Mouse (Mus musculus): ENCODE data around the gene Myo7a. TPM values are rescaled to one million over a fixed set of nuclear protein-coding genes. Genes with fewer than 3 reads are reported as not detected.
A peak's percentile ranks its signal among the peaks of the same experiment; 100 is the strongest.

The Myo7a gene
- polyA plus RNA-seq, 1 experiment from 2014 or later, result 15.2 TPM

GRCm38 (mm10) chr7:98114656-98115055, 4.7 kb downstream of the Myo7a start:
- Histone ChIP-seq H3K4me1 (replicated peaks; ENCODE audit: control insufficient read depth, insufficient read depth, low read length) (peaks cover 6% of the 10 kb centered on the region; the same call in 1 of the 2 replicates), H3K4me3 (ENCODE audit: low read depth, low read length) (no peak overlapping the region), H3K27me3 (ENCODE audit: control insufficient read depth, insufficient read depth, low read length) (peaks cover 12% of the 10 kb centered on the region), H3K36me3 (ENCODE audit: control insufficient read depth, insufficient read depth, low read length) (no peaks in the 10 kb centered on the region), H3K27ac (ENCODE audit: low read depth, low read length) (no peak overlapping the region), H3K9me3 (ENCODE audit: control insufficient read depth, low read length) (no peaks in the 10 kb centered on the region), H3K9ac (ENCODE audit: low read depth, low read length) (no peak overlapping the region), H3K4me2 (replicated peaks; ENCODE audit: low read depth, low read length) (no peak overlapping the region)
- WGBS, result 71% methylated on average over 6 of the region's 6 CpGs
- DNase-seq (ENCODE audit: low spot score) (no peak), ATAC-seq (ENCODE audit: low FRiP score) (no peak)

GRCm38 (mm10) chr7:98111233-98111632, 8.1 kb downstream of the Myo7a start:
- Histone ChIP-seq H3K9me3 (ENCODE audit: control insufficient read depth, low read length) (no peaks in the 10 kb centered on the region), H3K27ac (ENCODE audit: low read depth, low read length) (no peak overlapping the region), H3K27me3 (ENCODE audit: control insufficient read depth, insufficient read depth, low read length) (peaks cover 12% of the 10 kb centered on the region), H3K4me1 (replicated peaks; ENCODE audit: control insufficient read depth, insufficient read depth, low read length) (peaks cover 6% of the 10 kb centered on the region; the same call in 1 of the 2 replicates), H3K4me2 (replicated peaks; ENCODE audit: low read depth, low read length) (peak overlapping the region; percentile 33), H3K4me3 (ENCODE audit: low read depth, low read length) (peak overlapping the region; percentile 4; the same call in 1 of the 2 replicates), H3K36me3 (ENCODE audit: control insufficient read depth, insufficient read depth, low read length) (no peaks in the 10 kb centered on the region), H3K9ac (ENCODE audit: low read depth, low read length) (0 out of 2 replicates have a peak overlapping the region, but pooled peaks have one; percentile 28)
- WGBS, result 7% methylated on average over 25 of the region's 25 CpGs
- peak; percentile 23 for DNase-seq (ENCODE audit: low spot score)
- ATAC-seq (ENCODE audit: low FRiP score), result no peak

GRCm38 (mm10) chr7:98109771-98110170, 9.6 kb downstream of the Myo7a start:
- ATAC-seq (ENCODE audit: low FRiP score) (no peak), DNase-seq (ENCODE audit: low spot score) (no peak)
- no peak overlapping the region for H3K4me3 ChIP-seq (ENCODE audit: low read depth, low read length)
- no peak overlapping the region for H3K4me2 ChIP-seq (replicated peaks; ENCODE audit: low read depth, low read length)
- H3K9me3 ChIP-seq (ENCODE audit: control insufficient read depth, low read length), result no peaks in the 10 kb centered on the region
- WGBS, result 84% methylated on average over 4 of the region's 4 CpGs
- peaks cover 12% of the 10 kb centered on the region for H3K27me3 ChIP-seq (ENCODE audit: control insufficient read depth, insufficient read depth, low read length)
- H3K36me3 ChIP-seq (ENCODE audit: control insufficient read depth, insufficient read depth, low read length), result no peaks in the 10 kb centered on the region
- no peak overlapping the region for H3K27ac ChIP-seq (ENCODE audit: low read depth, low read length)
- H3K4me1 ChIP-seq (replicated peaks; ENCODE audit: control insufficient read depth, insufficient read depth, low read length), result peaks cover 6% of the 10 kb centered on the region; the same call in 1 of the 2 replicates
- no peak overlapping the region for H3K9ac ChIP-seq (ENCODE audit: low read depth, low read length)

GRCm38 (mm10) chr7:98108636-98109430, 10.5 kb downstream of the Myo7a start:
- H3K27ac ChIP-seq (ENCODE audit: low read depth, low read length), result no peak overlapping the region
- no peak overlapping the region for H3K4me2 ChIP-seq (replicated peaks; ENCODE audit: low read depth, low read length)
- H3K9ac ChIP-seq (ENCODE audit: low read depth, low read length), result no peak overlapping the region
- H3K4me1 ChIP-seq (replicated peaks; ENCODE audit: control insufficient read depth, insufficient read depth, low read length), result peaks cover 6% of the 10 kb centered on the region; the same call in 1 of the 2 replicates
- H3K27me3 ChIP-seq (ENCODE audit: control insufficient read depth, insufficient read depth, low read length), result peaks cover 12% of the 10 kb centered on the region
- H3K36me3 ChIP-seq (ENCODE audit: control insufficient read depth, insufficient read depth, low read length), result no peaks in the 10 kb centered on the region
- DNase-seq (ENCODE audit: low spot score), result no peak
- H3K9me3 ChIP-seq (ENCODE audit: control insufficient read depth, low read length), result no peaks in the 10 kb centered on the region
- no peak overlapping the region for H3K4me3 ChIP-seq (ENCODE audit: low read depth, low read length)
- ATAC-seq (ENCODE audit: low FRiP score), result 0 out of 2 replicates have a peak, but pooled peaks have one; percentile 43
- 83% methylated on average over 16 of the region's 16 CpGs for WGBS

GRCm38 (mm10) chr7:98106272-98106671, 13.1 kb downstream of the Myo7a start:
- H3K4me1 ChIP-seq (replicated peaks; ENCODE audit: control insufficient read depth, insufficient read depth, low read length), result peaks cover 3% of the 10 kb centered on the region; the same call in 1 of the 2 replicates
- no peak for ATAC-seq (ENCODE audit: low FRiP score)
- WGBS, result 92% methylated on average over 7 of the region's 7 CpGs

GRCm38 (mm10) chr7:98104481-98105435, 14.6 kb downstream of the Myo7a start:
- no peak overlapping the region for H3K27ac ChIP-seq (ENCODE audit: low read depth, low read length)
- H3K9ac ChIP-seq (ENCODE audit: low read depth, low read length), result no peak overlapping the region
- no peak overlapping the region for H3K4me2 ChIP-seq (replicated peaks; ENCODE audit: low read depth, low read length)
- H3K36me3 ChIP-seq (ENCODE audit: control insufficient read depth, insufficient read depth, low read length), result no peaks in the 10 kb centered on the region
- DNase-seq (ENCODE audit: low spot score) (no peak), ATAC-seq (ENCODE audit: low FRiP score) (no peak)
- H3K27me3 ChIP-seq (ENCODE audit: control insufficient read depth, insufficient read depth, low read length), result no peaks in the 10 kb centered on the region
- WGBS, result 60% methylated on average over 16 of the region's 16 CpGs
- no peak overlapping the region for H3K4me3 ChIP-seq (ENCODE audit: low read depth, low read length)
- H3K4me1 ChIP-seq (replicated peaks; ENCODE audit: control insufficient read depth, insufficient read depth, low read length), result no peaks in the 10 kb centered on the region
- no peaks in the 10 kb centered on the region for H3K9me3 ChIP-seq (ENCODE audit: control insufficient read depth, low read length)

More at GRCm38 (mm10) chr7:98106272-98106671, 13.1 kb downstream of the Myo7a start:
- Histone ChIP-seq H3K9me3 (ENCODE audit: control insufficient read depth, low read length) (no peaks in the 10 kb centered on the region), H3K4me2 (replicated peaks; ENCODE audit: low read depth, low read length) (no peak overlapping the region), H3K9ac (ENCODE audit: low read depth, low read length) (no peak overlapping the region), H3K4me3 (ENCODE audit: low read depth, low read length) (no peak overlapping the region), H3K36me3 (ENCODE audit: control insufficient read depth, insufficient read depth, low read length) (no peaks in the 10 kb centered on the region), H3K27ac (ENCODE audit: low read depth, low read length) (no peak overlapping the region), H3K27me3 (ENCODE audit: control insufficient read depth, insufficient read depth, low read length) (peaks cover 5% of the 10 kb centered on the region)
- DNase-seq (ENCODE audit: low spot score), result no peak

- H3K27ac ChIP-seq (ENCODE audit: low read depth, low read length), result no peak overlapping the region
- H3K9ac ChIP-seq (ENCODE audit: low read depth, low read length), result no peak overlapping the region
- no peaks in the 10 kb centered on the region for H3K4me1 ChIP-seq (replicated peaks; ENCODE audit: control insufficient read depth, insufficient read depth, low read length)
- no peak for DNase-seq (ENCODE audit: low spot score)
- no peak overlapping the region for H3K4me2 ChIP-seq (replicated peaks; ENCODE audit: low read depth, low read length)
- H3K9me3 ChIP-seq (ENCODE audit: control insufficient read depth, low read length), result no peaks in the 10 kb centered on the region
- WGBS, result 77% methylated on average over 5 of the region's 5 CpGs
- no peak overlapping the region for H3K4me3 ChIP-seq (ENCODE audit: low read depth, low read length)
- no peaks in the 10 kb centered on the region for H3K27me3 ChIP-seq (ENCODE audit: control insufficient read depth, insufficient read depth, low read length)
- no peaks in the 10 kb centered on the region for H3K36me3 ChIP-seq (ENCODE audit: control insufficient read depth, insufficient read depth, low read length)
- 0 out of 2 replicates have a peak, but pooled peaks have one; percentile 3 for ATAC-seq (ENCODE audit: low FRiP score)
These were observed 15.4 kb downstream of the Myo7a start for GRCm38 (mm10) chr7:98103942-98104292.

GRCm38 (mm10) chr7:98103002-98103941, 16.1 kb downstream of the Myo7a start:
- H3K36me3 ChIP-seq (ENCODE audit: control insufficient read depth, insufficient read depth, low read length), result no peaks in the 10 kb centered on the region
- H3K4me3 ChIP-seq (ENCODE audit: low read depth, low read length), result peak overlapping the region; percentile 22; the same call in 1 of the 2 replicates
- ATAC-seq (ENCODE audit: low FRiP score) (peak; percentile 69), DNase-seq (ENCODE audit: low spot score) (peak; percentile 93)
- H3K27me3 ChIP-seq (ENCODE audit: control insufficient read depth, insufficient read depth, low read length), result no peaks in the 10 kb centered on the region
- no peak overlapping the region for H3K27ac ChIP-seq (ENCODE audit: low read depth, low read length)
- H3K9me3 ChIP-seq (ENCODE audit: control insufficient read depth, low read length), result no peaks in the 10 kb centered on the region
- no peaks in the 10 kb centered on the region for H3K4me1 ChIP-seq (replicated peaks; ENCODE audit: control insufficient read depth, insufficient read depth, low read length)
- peak overlapping the region; percentile 64 for H3K9ac ChIP-seq (ENCODE audit: low read depth, low read length)
- H3K4me2 ChIP-seq (replicated peaks; ENCODE audit: low read depth, low read length), result peak overlapping the region; percentile 38
- 13% methylated on average over 26 of the region's 26 CpGs for WGBS

All from hindbrain, embryonic 11.5 days (tissue).